Mouse (Mus musculus) effector memory CD4-positive, alpha-beta T cell, adult 5 months (primary cell): Measurements from ENCODE around the gene Gmnn. TPM values are rescaled to one million over a fixed set of nuclear protein-coding genes. Genes with fewer than 3 reads are reported as not detected.

Experiments used
- polyA plus RNA-seq: library from polyadenylated mRNA; unstranded; fragments of 100-300 nt; shearing (Covaris generic); gene quantifications from one replicate; pipeline ENCODE4 v1.2.1, GENCODE M21; 2017

Gmnn gene
- 12.1 TPM for polyA plus RNA-seq

DNA sequence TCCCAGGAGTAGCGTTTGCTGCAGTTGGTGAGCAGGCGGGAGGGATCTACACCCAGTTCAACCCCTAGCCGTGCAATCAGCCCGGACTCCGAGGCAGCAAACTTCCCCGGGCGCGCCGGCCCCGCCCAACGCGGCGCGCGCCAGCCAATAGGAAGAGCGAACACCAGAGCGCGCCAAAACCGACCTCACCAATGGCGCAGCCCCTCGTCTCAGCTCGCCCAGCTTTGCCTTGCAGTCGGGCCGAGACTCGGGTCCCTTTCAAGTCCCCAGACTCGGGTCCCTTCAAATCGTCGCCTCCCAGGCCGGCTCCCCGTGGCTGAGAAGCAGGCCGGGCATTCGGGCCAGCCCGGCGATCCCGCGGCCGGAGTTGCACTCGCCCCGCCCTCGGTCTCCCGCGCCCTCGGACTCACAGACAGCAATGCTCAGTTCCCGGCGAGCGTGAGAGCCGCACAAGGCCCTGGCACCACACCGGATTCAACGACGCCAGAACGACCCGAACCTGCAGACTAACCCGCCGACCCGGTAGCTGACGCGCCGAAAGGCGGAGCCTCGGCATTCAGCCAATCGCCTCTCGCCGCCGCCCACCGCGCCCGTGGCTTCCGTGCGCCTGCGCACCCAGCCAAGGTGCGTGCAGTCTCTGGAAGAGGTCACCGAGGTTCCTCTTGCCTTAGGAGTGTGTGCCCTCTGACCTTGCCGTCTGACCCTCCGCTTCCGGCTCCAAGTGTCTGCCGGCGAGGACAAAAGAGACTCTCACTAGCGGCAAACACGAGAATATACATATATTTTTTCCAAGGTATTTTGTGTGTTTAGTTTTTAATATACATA lies at the start of gene Gmnn:
Gene Gmnn (minus strand): TSS at position 521 of the 825 bp plus-strand sequence.

GRCm38 (mm10) chr13:24801308-24801921 lies 39.7 kb upstream of the Gmnn start, which contains the start of gene BC005537:
Gene BC005537, plus strand, starts transcription at chr13:24801657.

DNA sequence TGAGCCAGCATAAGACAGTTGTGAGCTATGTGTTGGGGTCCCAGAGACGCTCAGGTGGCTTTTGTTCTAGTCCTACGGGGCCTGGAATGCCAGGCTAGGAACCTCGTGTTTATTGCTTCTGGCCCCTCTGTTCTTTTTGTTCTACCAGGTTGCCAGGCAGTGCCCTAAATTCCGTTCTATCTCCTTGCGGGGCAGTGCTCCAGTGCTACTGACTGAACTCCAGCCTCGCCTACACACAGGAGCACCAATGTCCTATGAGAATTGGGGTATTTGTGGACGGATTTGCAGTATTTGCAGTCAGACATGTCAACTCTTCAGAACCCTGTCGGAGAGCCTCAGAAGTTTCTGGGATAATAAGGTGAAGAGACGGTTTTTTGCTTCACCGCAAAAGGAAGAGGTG lies 20.7 kb downstream of the Gmnn start, which contains the start of gene Armh2:
Gene Armh2 (plus strand): TSS at position 205 of the 400 bp plus-strand sequence.

Other genes with a start within 250 kb of the Gmnn start
- gene Ripor2, start 179.7 kb downstream of the Gmnn start, polyA plus RNA-seq: 345 TPM
- gene Armh2, start 20.7 kb downstream of the Gmnn start, polyA plus RNA-seq: not detected
- gene BC005537, start 39.7 kb upstream of the Gmnn start, polyA plus RNA-seq: 28.1 TPM
- 43.0 TPM for gene Acot13, start 69.6 kb upstream of the Gmnn start, polyA plus RNA-seq
- 86.8 TPM for gene Tdp2, start 69.8 kb upstream of the Gmnn start, polyA plus RNA-seq
- gene D130043K22Rik, start 83.2 kb upstream of the Gmnn start, polyA plus RNA-seq: 0.27 TPM
- 0.95 TPM for gene Aldh5a1, start 175.7 kb upstream of the Gmnn start, polyA plus RNA-seq
- gene Gpld1, start 181.2 kb upstream of the Gmnn start, polyA plus RNA-seq: 0.44 TPM